Mouse (Mus musculus): ENCODE measurements around the gene Tcte3. TPM values are rescaled to one million over a fixed set of nuclear protein-coding genes. Genes with fewer than 3 reads are reported as not detected.

The Tcte3 gene
- not detected for polyA plus RNA-seq (2014; fragmentation: Illumina TruSeq; extraction: RNeasy Lipid Tissue Mini Kit (QIAGEN cat#74804); ENCODE audit: low read depth, low replicate concordance)

DNA sequence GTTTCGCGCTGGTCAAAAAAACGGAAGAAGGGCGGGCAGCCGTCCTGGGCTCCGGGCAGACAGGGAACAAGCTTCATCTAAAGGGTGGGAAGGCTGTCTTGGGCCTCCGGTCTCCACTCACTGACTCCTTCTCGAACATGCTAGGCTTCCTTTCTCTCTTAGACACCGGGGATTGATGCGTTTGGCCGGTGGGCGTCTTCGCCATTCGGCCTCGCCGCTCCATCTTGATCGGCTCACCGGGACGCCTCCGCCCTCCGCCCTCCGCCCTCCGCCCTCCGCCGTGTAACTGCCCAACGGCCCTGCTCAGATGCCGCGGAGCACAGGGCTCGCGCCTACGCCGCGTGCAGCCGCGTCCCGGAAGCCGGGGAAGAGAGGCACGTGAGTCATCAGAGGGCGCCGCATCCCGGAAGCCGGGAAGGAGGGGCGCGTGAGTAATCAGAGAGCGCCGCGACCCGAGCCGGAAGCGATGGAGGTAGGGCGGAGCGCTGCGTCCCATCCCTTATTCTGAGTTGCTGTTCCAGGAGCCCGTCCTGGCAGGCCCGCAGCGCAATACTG is at the start of gene Tcte3, which contains the start of the genes Ermard and Gm3448:
Gene Tcte3, minus strand, starts transcription at position 314 of the 555 bp plus-strand sequence.
Gene Ermard, plus strand, starts transcription at position 34 of the 555 bp plus-strand sequence.
Gene Gm3448, minus strand, starts transcription at position 363 of the 555 bp plus-strand sequence.

DNA sequence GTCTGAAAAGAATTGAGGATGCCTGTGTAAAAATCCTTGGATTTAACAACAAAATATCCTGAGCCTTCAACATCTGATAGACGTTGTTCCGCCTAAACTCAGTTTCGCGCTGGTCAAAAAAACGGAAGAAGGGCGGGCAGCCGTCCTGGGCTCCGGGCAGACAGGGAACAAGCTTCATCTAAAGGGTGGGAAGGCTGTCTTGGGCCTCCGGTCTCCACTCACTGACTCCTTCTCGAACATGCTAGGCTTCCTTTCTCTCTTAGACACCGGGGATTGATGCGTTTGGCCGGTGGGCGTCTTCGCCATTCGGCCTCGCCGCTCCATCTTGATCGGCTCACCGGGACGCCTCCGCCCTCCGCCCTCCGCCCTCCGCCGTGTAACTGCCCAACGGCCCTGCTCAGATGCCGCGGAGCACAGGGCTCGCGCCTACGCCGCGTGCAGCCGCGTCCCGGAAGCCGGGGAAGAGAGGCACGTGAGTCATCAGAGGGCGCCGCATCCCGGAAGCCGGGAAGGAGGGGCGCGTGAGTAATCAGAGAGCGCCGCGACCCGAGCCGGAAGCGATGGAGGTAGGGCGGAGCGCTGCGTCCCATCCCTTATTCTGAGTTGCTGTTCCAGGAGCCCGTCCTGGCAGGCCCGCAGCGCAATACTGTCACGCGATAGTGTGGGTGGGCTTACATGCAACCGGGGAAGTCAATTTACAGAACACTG is 31.4 kb downstream of the Tcte3 start, which contains the start of gene Gm3435:
Gene Gm3435, plus strand, starts transcription at position 471 of the 708 bp plus-strand sequence.

DNA sequence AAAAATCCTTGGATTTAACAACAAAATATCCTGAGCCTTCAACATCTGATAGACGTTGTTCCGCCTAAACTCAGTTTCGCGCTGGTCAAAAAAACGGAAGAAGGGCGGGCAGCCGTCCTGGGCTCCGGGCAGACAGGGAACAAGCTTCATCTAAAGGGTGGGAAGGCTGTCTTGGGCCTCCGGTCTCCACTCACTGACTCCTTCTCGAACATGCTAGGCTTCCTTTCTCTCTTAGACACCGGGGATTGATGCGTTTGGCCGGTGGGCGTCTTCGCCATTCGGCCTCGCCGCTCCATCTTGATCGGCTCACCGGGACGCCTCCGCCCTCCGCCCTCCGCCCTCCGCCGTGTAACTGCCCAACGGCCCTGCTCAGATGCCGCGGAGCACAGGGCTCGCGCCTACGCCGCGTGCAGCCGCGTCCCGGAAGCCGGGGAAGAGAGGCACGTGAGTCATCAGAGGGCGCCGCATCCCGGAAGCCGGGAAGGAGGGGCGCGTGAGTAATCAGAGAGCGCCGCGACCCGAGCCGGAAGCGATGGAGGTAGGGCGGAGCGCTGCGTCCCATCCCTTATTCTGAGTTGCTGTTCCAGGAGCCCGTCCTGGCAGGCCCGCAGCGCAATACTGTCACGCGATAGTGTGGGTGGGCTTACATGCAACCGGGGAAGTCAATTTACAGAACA is 62.8 kb downstream of the Tcte3 start, which contains the start of the genes 9030025P20Rik and Gm3417:
Gene 9030025P20Rik, plus strand, starts transcription at position 107 of the 677 bp plus-strand sequence.
Gene Gm3417, minus strand, starts transcription at position 429 of the 677 bp plus-strand sequence.

Other genes starting within 250 kb of the Tcte3 start
- gene Wdr27, start 98.3 kb downstream of the Tcte3 start, polyA plus RNA-seq (2014; fragmentation: Illumina TruSeq; extraction: RNeasy Lipid Tissue Mini Kit (QIAGEN cat#74804); ENCODE audit: low read depth, low replicate concordance), result 1.3 TPM
- 130 TPM for gene 1600012H06Rik, start 98.3 kb downstream of the Tcte3 start, polyA plus RNA-seq (2014; fragmentation: Illumina TruSeq; extraction: RNeasy Lipid Tissue Mini Kit (QIAGEN cat#74804); ENCODE audit: low read depth, low replicate concordance)
- gene Phf10, start 80.2 kb downstream of the Tcte3 start, polyA plus RNA-seq (2014; fragmentation: Illumina TruSeq; extraction: RNeasy Lipid Tissue Mini Kit (QIAGEN cat#74804); ENCODE audit: low read depth, low replicate concordance), result 108 TPM
- 4.2 TPM for gene 9030025P20Rik, start 63.0 kb downstream of the Tcte3 start, polyA plus RNA-seq (2014; fragmentation: Illumina TruSeq; extraction: RNeasy Lipid Tissue Mini Kit (QIAGEN cat#74804); ENCODE audit: low read depth, low replicate concordance)
- 1.6 TPM for gene Gm3417, start 62.7 kb downstream of the Tcte3 start, polyA plus RNA-seq (2014; fragmentation: Illumina TruSeq; extraction: RNeasy Lipid Tissue Mini Kit (QIAGEN cat#74804); ENCODE audit: low read depth, low replicate concordance)
- gene Gm3435, start 31.3 kb downstream of the Tcte3 start, polyA plus RNA-seq (2014; fragmentation: Illumina TruSeq; extraction: RNeasy Lipid Tissue Mini Kit (QIAGEN cat#74804); ENCODE audit: low read depth, low replicate concordance), result 3.0 TPM
- 42.3 TPM for gene Ermard, start 280 bp downstream of the Tcte3 start, polyA plus RNA-seq (2014; fragmentation: Illumina TruSeq; extraction: RNeasy Lipid Tissue Mini Kit (QIAGEN cat#74804); ENCODE audit: low read depth, low replicate concordance)
- gene Gm3448, start within 50 bp of the Tcte3 start, polyA plus RNA-seq (2014; fragmentation: Illumina TruSeq; extraction: RNeasy Lipid Tissue Mini Kit (QIAGEN cat#74804); ENCODE audit: low read depth, low replicate concordance), result 0.99 TPM